Mouse (Mus musculus) layer of hippocampus, adult 18-20 months (tissue): ENCODE results near the gene Acad10. TPM values are rescaled to one million over a fixed set of nuclear protein-coding genes. Genes with fewer than 3 reads are reported as not detected.
A peak's percentile ranks its signal among the peaks of the same experiment; 100 is the strongest.
"Not testable (repeated sequence)": the region's sequence is repeated elsewhere in the genome, so short reads cannot be mapped to it uniquely, and the experiment has no call there.

ENCODE experiments used
- DNase-seq, 2 experiments: peaks; one replicate each; pipeline ENCODE4 v3.0.0; 2022; ENCODE audit warnings: low spot score in 2 of 2
- long read RNA-seq: library from polyadenylated mRNA; stranded (forward); transcript quantifications from one replicate; pipeline ENCODE4 v2.0.0, GENCODE M21; 2021
- total RNA-seq, 2 experiments: library from RNA; stranded (reverse); gene quantifications; 2 replicates each; pipeline ENCODE4 v1.2.3; 2021

The Acad10 gene
- 1 to 10 TPM; 3.7 to 5.8 TPM for total RNA-seq
- long read RNA-seq, partial matches to known transcripts, result 2 of 5 reads
- long read RNA-seq, other reads (novel, unspliced or antisense), result 3 of 5 reads

DNA sequence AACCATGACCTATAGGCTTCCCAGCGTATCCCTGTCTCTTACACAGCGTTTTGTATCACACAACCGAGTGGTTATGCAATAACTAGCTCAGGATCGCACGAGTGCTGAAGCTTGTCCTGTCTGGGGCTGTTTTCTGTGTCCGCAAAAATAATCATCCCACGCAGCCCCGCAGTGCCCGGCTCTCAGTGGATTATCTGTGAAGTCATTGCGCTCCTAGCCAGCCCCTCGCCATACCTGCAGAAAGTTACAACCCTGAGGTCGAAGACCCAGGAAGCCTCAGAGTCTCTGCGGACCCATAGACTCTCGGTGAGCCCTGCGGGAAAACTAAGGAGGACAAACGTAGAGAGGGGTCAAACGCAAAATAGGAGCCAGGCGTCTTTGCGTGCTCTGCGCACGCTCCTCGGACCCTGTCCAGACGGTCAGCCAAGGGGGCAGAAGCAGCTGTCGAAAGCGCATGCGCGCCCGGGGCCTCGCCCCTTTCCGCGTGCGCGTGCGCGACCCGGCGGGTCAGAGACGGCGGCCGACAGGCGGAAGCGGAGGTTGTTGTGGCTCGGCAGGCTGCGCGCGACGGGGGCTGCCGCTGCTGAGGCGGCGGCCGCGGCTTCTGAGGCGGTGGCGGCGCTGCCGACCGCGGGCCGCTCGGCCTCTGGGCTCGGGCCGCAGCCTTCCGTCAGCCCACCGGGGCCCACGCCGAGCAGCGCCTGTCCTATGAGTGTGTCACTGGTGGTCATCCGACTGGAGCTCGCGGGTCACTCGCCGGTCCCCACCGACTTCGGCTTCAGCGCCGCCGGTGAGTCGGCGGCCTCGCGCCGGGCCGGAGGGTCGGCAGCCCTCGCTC is at the start of gene Acad10, which contains the start of gene Brap:
Gene Acad10 (minus strand): TSS at position 456 of the 838 bp plus-strand sequence.
Gene Brap (plus strand): TSS at position 505 of the 838 bp plus-strand sequence.
- DNase-seq, result peak; percentile 93 to 94

DNA sequence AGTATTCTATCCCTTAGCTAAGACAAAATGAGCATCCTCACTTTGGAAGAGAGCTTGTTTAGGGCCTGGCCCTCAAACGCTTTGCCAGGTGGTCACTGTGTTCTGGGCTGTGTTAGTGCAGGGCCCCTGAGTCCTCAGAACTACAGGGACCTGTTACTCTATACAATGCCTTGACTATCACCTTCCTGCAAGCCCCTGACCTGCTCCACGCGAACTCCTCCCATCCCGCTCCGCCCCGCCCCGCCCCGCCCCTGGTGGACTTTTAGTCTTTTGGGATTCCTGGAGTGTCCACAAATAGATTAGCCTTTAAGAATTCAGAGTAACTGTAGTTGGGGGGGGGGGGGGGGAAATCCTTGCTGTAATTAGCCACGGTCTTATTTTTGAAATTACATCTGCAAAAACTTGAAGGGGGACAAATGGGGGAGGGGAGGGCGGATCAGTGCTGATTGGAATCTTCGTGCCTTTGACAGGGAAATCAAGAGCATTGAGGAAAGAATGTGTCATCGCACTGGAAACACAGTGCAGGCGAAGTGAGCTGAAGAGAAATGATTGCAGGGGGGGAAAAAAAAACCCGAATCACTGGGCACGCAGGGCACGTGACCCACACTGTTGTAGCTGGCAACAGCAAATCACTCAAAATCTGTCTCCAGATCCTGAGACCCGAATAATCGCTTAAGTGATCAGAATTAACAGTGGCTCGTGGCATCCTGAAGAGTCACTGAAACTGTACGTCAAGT is 44.4 kb upstream of the Acad10 start:
- no peak for DNase-seq

DNA sequence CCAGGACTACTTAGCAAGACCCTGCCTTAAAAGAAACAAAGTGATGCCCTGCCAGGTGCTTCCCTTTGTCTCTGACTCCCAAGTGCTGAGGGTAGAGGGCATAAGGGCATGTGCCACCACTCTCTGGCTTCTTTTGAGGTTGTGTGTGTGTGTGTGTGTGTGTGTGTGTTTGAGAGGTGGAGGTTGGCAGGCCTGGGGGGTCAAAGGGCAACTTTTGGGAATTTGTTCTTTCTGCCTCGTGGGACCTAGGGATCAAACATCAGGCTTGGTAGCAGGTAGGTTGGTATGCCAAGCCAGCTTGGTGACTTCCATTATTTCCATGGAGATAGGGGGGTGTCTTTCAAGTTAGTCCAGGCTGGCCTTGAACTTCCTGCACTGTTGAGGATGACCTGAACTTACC is 43.0 kb upstream of the Acad10 start:
- DNase-seq, result no peak

DNA sequence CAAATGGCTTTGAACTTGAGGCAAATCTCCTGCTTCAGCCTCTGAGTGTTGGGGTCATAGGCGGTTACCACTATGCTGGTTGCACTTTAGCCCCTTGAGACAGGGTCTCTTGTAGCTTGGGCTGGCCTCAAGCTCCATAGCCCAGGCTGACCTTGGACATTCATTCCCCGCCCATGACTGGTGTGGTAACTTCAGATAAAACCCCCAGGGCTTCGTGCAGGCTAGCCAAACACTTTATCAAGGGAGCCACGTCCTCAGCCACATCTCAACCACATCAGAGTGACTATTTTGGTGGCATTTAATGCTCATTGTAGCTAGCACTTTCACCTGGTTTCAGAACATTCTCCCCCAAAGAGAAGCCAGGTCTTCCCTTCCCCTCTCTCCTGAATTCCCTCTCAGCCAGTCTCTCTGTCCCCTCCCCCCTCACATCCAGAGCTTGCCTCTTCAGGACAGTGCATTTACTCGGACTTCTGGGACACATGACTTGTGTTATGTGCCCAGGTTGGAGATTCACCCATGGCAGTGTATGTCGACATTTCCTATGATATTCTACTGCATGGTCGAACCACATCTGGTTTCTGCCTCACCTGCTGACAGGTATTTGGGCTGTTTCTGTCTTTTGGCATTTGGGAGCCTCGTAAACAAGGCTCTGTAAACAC is 40.9 kb upstream of the Acad10 start:
- DNase-seq, result no peak

DNA sequence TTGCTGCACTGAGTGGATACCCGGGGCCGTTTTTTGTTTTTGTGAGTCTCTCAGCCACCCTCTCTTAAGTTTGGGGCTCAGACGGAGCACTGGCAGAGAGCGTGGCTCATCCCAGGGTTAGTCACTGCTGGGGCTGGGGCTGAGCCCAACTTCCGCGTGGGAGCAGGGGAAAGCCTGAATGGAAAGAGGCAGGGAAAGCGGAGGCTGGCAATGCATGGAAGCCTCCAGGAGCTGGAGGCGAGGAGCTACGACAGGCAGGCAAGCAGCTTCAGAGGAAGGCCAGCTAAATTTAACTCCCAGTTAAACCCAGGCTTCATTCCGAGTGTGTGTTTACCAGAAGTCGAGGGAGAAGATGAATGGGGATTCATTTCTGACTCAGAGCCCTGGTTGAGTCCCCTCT is 40.2 kb upstream of the Acad10 start:
- peak; percentile 75 to 76 for DNase-seq

DNA sequence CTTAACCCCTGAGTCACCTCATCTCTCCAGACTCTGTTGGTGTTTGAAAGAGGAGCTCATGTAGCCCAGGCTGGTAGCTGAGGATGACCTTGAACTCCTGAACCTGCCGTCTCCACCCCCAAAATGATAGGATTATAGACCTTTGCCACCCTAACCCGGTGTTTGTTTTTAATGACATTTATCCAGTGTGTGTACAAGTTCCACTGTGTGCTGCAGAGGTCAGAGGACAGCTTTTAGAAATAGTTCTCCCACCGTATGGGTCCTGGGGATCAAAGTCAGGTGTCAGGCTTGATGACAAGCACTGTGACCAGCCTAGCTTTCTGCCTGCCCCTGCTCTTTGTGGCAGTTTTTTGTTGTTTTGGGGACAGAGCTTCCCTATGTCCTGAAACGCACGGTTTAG is 39.6 kb upstream of the Acad10 start:
- DNase-seq, result no peak

DNA sequence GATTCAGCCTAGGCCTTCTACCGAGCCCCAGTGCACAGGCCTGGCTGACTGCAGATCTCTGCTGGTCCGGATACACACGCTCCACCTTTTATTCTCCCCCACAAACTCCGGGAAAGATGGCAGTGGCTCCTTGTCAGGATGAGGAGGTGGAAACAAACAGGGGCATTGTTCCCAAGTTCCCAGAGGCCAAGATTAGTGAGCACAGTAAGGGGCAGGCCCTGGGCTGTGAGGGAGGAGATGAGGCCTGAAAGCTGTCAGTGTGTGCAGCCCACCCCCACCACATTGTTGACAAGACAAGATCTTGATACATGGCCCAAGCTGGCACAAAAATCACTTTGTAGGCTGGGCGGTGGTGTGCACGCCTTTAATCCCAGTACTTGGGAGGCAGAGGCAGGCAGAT is 36.4 kb upstream of the Acad10 start:
- DNase-seq, result no peak

DNA sequence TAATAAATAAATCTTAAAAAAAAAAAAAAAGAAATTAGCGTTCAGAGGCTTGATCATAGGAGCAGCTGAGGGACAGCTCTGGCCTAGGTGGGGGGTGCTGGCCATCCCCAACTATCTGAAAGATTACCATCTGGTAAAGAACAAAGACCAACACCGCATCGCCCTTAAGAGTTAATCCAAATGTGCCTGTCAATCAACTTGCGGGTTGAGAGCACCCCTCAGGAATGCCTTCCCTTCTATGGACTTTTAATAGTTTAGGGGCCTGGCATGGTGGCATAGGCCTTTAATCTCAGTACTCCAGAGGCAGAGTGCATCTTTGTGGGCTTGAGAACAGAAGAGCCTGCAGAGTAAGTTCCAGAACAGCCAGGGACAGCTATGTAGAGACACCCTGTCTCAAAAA is 32.6 kb upstream of the Acad10 start:
- no peak for DNase-seq

DNA sequence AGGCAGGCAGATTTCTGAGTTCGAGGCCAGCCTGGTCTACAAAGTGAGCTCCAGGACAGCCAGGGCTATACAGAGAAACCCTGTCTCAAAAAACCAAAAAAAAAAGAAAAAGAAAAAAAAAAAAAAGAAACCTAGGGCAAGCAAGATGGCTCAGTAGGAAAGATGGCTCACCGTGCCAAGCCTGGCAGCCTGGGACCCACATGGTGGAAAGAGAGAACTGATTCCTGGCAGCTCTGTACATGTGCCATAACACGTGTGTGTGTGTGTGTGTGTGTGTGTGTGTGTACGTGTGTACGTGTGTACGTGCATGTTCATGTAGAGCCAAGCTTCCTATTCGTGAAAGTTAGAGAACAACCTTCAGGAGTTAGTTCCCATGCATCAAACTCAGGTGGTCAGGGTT is 31.1 kb upstream of the Acad10 start:
- DNase-seq, result not testable (repeated sequence)

DNA sequence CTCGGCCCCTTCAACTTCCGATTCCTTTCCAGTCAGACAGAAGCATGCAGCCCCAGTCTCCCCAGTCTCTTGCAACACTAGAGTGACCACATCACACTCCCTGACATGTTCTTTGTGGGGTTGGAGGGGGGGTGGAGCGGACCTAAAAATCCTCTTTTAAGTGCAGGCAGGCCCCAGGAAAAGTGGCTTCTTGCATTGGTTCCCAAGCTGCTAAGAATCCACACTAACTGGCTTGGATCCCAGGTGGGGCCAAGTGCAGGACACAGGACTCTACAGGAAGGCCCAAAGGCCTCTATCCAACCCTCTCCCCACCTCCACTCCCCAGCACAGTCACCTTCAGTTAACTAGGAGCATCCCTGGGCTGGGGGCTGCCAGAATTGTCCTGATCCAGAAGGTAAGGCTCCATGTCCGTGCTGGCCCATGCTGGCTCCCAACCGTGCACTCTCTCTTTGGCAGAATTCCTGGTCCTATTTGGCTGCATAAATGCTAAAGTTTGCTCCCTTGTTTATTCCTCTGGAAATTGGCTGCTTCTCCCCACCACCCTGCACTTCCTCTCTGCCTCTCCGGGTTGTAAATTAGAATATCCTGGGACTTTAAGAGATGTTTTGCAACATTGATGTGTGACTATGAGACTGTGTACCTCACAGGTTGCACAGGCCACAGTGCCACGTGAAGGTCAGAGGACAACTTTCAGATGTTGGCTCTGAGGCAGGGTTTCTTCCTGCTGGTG is 30.3 kb upstream of the Acad10 start:
- DNase-seq, result no peak

DNA sequence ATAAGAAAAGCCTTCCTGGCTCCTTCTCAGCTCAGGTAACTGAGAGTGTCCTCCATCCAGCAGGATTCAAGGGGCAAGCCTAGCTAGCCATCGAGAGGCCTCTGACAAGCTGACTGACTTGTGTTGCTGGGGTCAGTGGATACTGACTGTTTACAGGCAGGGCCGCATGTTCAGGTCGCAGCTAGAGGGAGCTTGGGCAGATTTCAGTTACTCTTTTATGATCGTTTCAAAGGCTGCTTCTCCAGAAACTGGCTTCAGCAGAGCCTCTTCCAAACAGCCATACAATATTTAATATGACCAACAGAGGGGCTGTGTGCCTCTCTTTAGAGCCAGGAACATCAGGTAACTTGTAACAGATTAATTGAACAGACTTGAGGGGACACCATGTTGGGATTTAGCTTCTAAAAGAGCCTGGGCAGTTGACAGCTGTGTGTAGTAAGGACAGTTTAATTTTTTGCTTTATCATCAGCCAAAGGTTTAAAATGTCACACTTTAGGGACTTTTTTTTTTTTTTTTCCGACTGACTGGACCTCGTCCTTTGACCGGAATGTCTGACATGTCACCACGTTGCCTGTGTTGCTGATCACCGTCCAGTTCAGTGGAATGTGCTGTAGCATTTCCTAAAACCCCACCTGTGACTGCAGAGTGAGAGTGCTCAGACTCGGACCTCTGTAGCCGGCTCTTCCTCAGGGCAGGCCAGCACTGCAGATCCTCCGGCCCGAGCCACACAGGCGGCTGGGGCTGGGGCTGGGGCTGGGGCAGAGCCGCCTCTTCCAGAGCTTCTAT is 26.0 kb upstream of the Acad10 start:
- DNase-seq, result no peak

DNA sequence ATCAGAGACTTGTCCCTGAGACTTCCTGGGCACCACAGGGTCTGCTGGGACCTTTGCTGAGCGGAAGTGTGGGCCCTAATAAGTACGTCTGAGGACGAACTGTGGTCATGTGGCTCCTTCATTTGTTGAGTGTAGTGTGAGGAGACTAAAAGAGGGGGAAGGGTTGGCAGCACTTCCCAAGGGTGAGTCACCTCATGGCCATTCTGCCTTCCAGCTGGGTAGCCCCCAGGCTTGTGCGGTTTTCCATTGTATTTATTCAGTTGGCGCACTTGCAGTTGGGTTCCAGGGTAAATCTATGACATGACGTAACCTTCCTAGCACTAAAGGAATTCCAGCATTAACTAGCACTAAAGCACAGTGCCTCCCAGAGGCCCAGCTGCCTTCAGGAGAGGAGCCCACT is 25.2 kb upstream of the Acad10 start:
- DNase-seq, result no peak

DNA sequence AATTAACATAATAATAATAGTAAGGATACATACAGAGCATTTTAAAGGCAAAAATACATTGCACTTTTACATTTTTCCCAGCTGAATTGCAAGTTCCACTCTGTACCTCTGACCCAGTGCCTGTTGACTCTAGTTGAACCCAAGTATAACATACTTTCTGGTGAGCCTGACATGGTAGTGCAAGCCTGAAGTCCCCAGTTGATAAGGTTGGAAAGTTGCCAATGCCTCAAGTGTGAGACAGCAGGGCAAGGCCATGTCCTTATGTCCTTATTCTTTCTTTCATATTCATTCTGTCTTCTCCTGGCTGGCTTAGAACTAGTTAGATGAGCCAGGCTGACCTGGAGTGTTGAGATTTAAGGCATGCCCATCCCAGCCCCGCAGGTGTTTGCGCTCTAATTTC is 21.9 kb upstream of the Acad10 start:
- no peak for DNase-seq

DNA sequence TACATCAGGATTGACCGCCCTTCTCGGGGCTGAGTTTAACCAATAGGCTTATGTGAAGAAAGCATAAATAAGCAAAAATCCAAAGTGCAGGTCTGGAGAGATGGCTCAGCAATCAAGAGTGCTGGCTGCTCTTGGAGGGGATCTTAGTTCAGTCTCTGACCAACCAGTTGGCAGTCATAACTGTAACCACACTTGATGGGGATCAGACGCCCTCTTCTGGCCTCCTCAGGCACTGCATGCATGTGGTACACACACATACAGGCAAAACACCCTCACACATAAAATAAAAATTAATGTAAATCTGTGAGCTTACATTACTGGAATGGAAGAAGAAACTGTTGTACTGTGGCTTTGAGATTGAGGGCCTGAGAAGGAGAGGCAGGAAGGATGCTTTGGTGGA is 10.1 kb upstream of the Acad10 start:
- DNase-seq, result no peak

DNA sequence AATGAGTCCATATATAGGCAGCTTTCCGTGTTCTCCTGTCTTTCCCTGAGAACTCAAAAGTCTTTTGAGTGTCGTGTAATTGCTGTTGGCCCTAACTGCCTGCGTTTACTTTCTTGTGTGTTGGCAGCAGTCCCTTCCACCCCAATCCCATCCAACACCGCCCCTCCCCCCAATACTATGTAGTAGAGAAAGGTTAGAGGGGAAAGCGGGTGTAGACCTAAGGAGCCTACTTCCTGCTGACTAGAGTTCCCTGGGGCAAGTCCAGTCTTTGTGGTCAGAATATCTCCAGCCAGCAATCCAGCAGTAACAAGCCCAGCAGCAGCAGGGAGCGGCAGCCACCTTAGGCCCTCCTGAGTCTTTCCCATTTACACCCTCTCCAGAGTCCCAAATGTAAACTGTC is 8.1 kb upstream of the Acad10 start:
- DNase-seq, result no peak

DNA sequence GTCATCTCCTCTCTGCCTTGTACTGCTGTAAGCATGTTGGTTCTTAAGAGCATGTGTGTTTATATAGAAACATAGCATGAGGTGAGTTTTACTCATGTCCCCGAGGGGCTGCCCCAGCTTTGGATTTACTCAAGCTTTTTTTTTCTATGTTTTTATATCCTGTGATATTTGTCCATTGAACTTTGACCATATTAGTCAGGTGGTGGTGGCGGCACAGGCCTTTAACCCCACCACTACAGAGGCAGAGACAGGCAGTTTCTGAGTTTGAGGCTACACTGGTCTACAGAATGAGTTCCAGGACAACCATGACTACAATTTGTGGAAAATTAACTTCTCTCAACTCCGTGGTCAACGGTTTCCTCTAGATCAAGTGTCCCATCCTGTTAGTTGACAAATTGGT is 6.8 kb upstream of the Acad10 start:
- DNase-seq, result no peak

DNA sequence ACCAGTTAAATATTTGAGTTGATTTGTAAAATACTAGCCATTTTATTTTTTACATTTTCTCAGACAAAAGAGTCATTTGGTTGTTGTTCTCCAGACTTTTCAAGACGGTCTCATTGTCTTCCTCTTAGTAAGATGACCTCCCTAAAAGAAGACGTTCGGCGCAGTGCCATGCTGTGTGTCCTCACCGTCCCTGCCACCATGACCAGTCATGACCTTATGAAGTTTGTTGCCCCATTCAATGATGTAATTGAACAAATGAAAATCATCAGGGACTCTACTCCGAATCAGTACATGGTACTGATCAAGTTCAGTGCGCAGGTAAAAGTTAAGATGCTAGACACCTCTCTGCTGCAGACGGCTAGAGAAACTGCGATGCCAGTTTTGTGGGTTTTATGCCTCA is 4.7 kb upstream of the Acad10 start:
- DNase-seq, result no peak

DNA sequence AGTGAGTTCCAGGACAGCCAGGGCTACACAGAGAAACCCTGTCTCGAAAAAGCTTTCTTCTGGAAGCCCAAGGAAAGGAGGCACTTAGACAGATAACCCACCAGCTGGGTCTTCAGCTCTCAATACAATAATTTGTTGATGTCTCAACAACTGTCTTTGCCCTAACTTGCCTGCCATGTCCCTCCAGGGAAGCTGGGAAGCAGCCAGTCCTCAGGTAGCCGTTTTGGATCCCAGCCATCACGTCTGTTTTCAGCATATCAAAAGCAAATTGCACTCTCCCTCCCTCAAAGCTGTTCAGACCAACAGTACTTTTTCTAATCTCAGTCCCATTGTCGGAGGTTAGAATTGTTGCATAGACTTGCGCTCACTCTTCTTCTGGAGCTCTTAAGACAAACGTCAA is 3.8 kb upstream of the Acad10 start:
- no peak for DNase-seq

DNA sequence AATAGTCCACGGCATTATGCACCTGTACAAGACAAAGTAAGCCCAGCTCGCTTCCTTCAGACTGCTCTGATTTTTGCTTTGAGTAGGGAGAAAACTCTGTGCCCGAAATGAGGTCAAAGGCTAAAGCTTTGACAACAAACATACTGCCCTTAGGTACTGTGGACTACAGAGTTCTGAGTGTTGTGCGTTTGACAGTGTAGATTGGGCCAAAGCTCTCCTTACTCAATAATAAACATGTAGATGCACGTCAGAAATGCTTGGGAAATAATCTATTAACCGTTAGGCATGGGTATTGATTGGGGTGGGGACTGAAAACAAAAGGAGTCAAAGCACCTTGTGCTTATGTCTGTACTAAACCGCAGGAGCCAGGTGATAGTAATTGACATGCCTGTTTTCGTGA is 3.1 kb upstream of the Acad10 start:
- no peak for DNase-seq

DNA sequence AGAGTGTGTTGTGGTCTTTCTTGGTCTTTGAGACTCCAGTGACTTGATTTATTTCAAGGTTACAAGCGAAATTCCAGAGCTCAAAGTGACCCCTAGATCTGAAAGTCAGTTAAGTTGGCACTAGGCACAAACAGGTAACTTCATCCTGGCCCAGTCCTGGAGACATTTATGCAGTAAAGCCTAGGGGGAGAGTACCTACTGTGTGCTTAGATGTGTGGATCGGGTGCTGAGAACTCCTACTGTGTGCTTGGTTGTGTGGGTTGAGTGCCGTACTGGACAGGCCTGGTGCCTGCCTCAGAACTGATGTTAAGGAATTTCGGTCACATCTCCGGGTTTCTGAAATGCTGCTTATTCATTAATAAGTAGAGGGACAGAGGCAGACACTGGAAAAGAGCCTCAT is 1.2 kb upstream of the Acad10 start:
- no peak for DNase-seq

DNA sequence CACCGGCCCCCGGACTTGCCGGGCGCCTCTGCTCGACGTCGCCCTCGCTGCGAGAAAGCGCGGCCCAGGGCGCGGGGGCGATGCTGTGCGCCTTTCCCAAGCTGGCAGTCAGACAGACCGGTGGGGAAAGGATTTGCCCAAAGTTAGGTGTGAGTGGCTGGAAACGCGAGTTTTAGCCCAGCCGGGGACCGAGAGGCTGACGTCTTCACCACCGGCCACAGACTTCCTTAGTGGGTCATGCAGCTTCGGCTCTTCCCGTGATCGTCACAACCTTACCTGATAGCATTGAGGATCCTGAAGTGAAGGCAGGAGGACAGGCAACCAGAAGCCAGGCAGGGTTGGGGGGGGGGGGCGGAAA is 562 bp upstream of the Acad10 start:
- peak; percentile 48 to 51 for DNase-seq
